ENCODE assay signal across 9 mouse cellular contexts in genomic region chr11:57973001-57973912, GRCm38 (mm10). TPM values are rescaled to one million over a fixed set of nuclear protein-coding genes. Genes with fewer than 3 reads are reported as not detected.
A peak's percentile ranks its signal among the peaks of the same experiment; 100 is the strongest.
DNase-seq lines count a peak whose midpoint lies in the region; TF ChIP-seq lines count a peak whose summit lies in the region.
"Had no signal": no experiment of that assay in that cellular context is flagged by ENCODE, and none has a peak within 500 bp of the region (broad histone marks: within the 10 kb centered on the region; RNA-seq: fewer than 3 reads in every experiment).

No protein-coding gene starts in this region.

- no peak overlapping the region for H3K4me3 ChIP-seq in left cerebral cortex, adult 2 months
- H3K4me3 ChIP-seq: layer of hippocampus, adult 2 months had no signal

- DNase-seq in ovary, adult 18-20 months (ENCODE audit: low spot score) = peak; percentile 21
- DNase-seq in ovary, postnatal 10 days (ENCODE audit: low spot score) = no peak
- DNase-seq in gastrocnemius, postnatal 10 days = peak; percentile 40
- DNase-seq in lung, adult 18-20 months = peak; percentile 93 to 95
- DNase-seq in urinary bladder, postnatal 25 days (ENCODE audit: low spot score) = peak; percentile 15
- DNase-seq in layer of hippocampus, adult 18-20 months (ENCODE audit: low spot score in 2 of 2) = no peak
- DNase-seq in left cerebral cortex, adult 2 months (ENCODE audit: extremely low spot score in 1 of 2, low spot score in 2 of 2) = no peak
- no peak for DNase-seq in layer of hippocampus, postnatal 25 days (ENCODE audit: extremely low spot score in 1 of 2, low spot score in 1 of 2)

- no peak for TF ChIP-seq CTCF in left cerebral cortex, adult 2 months (IDR thresholded peaks at IDR 0.05)

- intact Hi-C loops in left cerebral cortex, adult 2 months (cut with DNase I) = no loop called here

- no peak overlapping the region for H3K27ac ChIP-seq in left cerebral cortex, adult 2 months
- H3K27ac ChIP-seq: layer of hippocampus, adult 2 months had no signal

RNA-seq across cellular contexts. Expression of gene Larp1, which starts 35.6 kb away (rescaled TPM):
- total RNA-seq in gastrocnemius, postnatal 10 days (2021) = 10 to 100 TPM; 78.2 to 88.3 TPM
- total RNA-seq in layer of hippocampus, adult 18-20 months (2021) = 10 to 100 TPM; 89.7 to 90.3 TPM
- 10 to 100 TPM; 91.9 to 97.7 TPM for total RNA-seq in left cerebral cortex, adult 2 months (2021)
- 10 to 100 TPM; 84.6 to 93.1 TPM for total RNA-seq in layer of hippocampus, postnatal 25 days (2021)

Comparison
In these comparisons a context has a peak if more than half of its experiments do, and no peak if none do; other contexts are left out.
1. DNase-seq: peak in ovary, adult 18-20 months (single experiment), gastrocnemius, postnatal 10 days (single experiment), lung, adult 18-20 months (2 of 2) and urinary bladder, postnatal 25 days (single experiment); none in ovary, postnatal 10 days (single experiment), layer of hippocampus, adult 18-20 months (0 of 2), left cerebral cortex, adult 2 months (0 of 2) and layer of hippocampus, postnatal 25 days (0 of 2).